Mouse (Mus musculus) left cerebral cortex, adult 9 months (tissue): ENCODE measurements at regions not wholly inside any gene's neighbourhood (a gene's known extent, or its start where the extent isn't known, plus 50 kb on each side); places are given as distances from the start of the nearest gene placed in this dataset.

ENCODE experiments used
- DNase-seq, 2 experiments: peaks; one replicate each; pipeline ENCODE4 v3.0.0; 2022; ENCODE audit warnings: low spot score in 2 of 2

DNA sequence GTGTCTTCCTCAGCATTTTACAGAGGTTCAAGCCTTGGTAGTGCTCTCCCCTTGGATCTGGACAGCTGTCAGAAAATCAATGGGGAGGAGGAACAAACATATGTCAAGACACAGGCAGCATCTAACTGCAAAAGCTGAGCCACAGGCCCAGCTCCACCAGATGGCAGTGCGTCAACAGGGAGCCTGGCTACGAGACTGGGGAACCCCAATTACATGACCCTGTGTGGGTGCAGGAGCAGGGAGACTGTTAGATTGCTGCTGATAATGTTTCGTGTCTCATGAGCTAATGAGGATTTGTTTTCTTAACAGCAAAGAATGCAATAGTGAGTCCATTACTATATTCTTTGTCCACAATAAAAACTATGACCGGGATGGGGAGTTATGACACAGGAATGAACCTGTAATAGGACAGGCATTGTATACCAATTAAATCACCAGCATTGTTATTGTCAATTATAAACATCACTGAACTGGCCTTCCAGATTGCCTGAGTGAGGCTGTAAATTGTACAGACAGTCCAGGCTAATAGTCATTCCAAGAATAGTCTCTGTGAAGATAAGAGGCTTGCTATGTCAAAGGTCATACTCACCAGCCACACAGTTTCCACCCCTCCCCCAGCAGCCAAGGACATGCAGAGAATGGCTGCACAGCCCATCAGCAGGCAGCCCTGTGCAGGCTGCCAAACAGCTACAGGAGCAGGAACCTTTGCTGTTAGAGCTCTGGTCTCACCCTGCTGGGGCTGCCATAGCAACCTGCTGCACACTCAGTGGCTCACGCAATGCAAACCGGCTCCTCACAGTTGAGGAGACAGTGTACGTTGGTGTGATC lies 58.8 kb upstream of the Barx2 start:
- DNase-seq: peak; percentile 36 to 71

DNA sequence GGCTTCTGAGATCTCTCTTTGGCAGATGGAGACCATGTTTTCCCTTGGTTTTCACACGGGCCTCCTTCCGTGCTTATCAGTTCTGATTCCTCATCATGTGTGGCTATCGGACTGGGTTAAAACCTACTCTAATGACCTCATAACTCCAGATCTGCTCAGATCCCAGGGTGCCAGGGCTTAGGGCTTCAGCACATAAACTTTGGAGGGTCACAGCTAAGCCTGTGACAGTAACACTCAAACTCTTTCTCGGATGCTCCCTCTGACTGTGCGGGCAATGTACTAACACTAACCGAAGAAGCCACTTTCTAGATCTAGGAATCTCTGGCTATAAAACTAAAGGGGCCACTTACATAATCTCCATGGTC lies 59.3 kb upstream of the Barx2 start:
- no peak for DNase-seq

DNA sequence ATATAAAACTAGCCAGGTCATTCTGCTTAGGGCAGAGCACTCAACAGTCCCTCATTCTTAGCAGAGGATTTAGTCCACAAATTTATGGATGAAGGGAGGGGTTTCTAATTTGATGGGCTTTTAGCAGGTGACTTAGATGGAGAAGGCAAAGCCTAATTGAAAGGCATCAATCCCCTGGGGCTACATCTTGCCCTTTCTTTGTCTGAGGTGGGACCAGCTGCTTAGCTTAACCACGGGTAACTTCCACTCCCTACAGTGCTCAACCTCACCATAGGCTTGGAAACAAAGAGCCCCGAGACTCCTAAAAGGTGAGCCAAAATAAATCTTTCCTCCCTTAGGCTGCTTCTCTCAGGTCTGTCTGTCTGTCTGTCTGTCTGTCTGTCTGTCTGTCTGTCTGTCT lies 62.9 kb upstream of the Barx2 start:
- no peak for DNase-seq

DNA sequence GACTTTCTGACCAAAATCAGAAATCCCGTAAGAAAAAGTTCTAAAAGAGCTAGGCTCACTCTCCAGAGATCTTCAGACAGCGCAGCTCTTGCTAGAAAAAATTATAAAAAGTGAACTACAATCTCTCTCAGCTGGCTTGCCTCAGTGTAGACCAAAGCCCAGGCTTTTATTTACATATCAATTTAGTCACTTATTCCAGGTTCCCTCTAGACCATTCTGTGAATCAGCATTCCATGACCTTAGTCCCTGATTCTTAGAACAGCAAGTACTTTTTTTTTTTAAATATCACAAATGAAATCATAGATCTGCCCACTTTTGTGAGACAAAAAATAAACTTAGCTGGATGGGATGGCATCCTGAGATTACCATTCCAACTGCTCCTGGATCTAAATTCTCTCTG lies 64.8 kb upstream of the Barx2 start:
- no peak for DNase-seq

DNA sequence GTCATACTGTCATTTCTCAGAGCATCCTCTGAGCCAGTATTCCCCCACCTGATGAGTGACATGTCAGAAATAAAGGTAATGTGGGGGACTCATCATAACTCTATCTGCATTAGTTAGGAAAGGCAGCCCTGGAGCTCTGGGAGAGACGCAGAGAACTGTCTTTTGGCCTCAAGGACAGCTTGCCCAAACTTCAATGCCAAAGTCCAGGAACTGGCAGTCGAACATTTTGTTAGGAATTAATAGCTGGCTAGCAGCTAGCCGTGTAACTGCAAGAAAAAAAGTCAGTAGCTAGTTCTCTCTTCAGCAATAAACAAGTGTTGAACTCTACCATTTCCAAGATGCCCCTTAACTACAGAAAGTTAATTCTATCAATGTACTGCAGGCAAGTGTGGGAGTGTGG lies 65.9 kb upstream of the Barx2 start:
- DNase-seq: no peak

DNA sequence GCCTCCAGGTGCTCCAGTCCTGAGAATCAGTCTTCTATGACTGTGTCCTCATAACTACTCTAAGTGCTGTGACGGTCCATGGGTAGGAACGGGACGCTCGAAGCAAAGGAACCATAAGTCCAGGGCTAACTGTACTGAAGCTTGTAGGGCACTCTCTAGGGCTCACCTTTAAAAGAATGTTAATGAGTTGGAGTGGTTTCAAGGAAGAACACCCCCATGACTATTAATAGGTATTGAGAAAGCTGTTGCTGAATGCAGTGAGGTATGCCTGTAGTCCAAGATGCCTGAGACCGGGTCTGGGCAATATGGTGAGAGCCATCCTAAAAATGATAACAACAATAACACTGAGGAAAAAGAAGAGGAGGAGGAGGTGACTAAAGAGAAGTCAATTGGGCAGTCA lies 67.2 kb upstream of the Barx2 start:
- no peak for DNase-seq

DNA sequence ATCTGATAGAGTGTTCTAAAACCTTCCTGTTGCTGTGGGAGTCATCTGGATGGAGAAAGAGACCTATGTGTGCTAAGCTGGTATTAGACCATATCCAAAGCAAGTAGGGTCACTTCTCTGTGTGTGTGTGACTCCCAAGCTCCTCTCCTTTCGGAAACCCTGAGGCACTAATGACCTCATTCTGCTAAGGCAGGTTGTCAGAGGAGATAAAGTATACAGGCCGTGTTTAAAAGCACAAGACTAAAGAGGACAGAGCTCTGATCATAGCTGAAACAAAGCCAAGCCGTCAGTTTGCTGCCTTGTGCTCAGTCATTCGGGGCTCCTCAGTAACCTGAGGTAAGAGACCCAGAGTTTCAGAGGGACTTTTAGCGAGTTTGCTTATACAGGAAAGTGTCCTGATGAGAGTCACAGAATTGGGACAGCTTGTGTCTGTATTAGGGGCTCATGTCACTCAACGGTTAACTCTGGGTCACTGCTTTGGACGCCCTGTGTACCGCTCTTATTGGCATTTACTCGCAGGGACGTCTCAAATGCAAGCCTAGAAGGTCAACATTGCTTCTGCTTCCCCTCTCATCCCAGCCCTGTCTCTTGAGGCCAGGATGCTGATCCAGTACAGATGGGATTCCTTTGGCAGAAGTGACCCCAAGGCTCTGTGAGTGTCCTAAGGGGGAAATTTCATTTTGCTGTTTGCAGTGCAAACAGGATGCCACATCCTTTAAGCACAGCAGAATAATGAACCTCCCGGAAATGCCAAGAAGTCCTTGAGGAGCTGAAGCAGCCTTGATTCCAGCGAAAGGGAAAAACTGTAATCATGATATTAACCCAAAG lies 70.7 kb upstream of the Barx2 start:
- DNase-seq: no peak

DNA sequence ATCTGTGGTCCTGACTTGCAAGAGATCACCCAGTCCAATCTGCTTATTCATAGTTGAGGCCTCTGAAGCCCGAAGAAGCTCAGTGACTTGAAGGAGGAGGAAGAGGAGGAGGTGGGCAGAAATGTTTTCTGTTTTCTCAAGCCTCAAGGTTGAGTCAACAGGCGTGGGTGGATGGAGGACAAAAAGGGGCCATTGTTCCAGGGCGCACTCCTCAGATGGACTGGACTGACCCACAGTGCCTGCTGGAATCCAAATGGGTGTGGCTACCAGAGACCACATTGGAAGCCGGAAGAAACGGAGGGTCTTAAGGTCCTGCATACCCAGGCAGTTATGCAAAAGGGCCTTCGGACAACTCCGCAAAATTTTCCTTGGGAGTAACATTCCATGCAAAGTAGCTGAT lies 75.6 kb upstream of the Barx2 start:
- no peak for DNase-seq

DNA sequence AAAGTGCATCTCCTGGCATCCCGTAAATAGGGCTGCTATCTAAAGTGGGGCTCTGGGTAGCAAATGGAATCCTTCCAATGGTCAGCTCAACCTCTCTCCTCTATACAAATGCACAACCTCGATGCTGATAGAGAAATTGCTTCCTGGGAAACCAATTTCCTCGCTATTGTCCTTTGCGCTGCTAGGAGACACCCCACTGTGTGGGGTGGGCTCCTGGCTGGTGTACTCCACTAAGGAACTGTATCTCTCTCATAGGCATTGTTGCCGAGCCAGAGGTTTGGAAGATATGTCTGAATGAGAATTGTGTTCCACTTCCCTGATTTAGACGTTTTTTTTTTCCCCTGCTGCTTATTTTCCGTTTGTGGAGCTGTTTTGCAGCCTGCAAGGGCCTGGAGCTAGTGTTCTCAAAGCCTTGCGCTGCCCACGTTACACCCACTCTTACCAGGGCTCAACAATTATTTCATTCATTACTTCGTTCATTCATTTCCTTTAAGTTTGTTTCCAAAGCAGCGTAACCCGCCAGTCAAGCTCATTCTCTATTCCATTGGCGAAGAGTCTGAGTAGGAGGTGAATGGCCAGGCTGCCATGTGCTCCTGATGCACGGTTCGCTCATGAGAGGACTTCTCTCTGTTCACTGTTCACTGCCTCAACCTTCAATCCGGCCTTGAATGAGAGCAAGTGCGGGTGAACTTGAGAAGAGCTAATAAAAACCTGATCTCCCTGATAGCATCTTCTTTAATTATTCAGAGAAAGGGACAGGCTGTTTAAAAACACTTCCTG lies 76.5 kb upstream of the Barx2 start:
- peak in 1 of 2 experiments; percentile 32 for DNase-seq

DNA sequence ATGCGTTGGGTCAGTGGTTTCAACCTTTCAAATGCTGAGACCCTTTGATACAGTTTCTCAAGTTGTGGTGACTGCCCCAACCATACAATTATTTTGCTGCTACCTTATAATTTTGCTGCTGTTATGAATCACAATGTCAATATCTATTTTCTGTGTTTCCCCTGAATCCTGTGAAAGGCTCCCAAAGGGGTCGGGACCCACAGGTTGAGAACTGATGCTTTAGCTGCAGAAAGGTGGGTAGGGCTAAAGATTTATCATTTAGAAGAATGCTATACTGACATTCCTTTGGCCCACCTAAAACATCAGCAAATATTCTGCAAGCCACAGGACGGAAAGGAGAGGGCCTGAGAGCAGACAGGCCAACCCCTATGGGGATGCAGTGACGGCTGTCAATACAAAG lies 77.2 kb upstream of the Barx2 start:
- no peak for DNase-seq

DNA sequence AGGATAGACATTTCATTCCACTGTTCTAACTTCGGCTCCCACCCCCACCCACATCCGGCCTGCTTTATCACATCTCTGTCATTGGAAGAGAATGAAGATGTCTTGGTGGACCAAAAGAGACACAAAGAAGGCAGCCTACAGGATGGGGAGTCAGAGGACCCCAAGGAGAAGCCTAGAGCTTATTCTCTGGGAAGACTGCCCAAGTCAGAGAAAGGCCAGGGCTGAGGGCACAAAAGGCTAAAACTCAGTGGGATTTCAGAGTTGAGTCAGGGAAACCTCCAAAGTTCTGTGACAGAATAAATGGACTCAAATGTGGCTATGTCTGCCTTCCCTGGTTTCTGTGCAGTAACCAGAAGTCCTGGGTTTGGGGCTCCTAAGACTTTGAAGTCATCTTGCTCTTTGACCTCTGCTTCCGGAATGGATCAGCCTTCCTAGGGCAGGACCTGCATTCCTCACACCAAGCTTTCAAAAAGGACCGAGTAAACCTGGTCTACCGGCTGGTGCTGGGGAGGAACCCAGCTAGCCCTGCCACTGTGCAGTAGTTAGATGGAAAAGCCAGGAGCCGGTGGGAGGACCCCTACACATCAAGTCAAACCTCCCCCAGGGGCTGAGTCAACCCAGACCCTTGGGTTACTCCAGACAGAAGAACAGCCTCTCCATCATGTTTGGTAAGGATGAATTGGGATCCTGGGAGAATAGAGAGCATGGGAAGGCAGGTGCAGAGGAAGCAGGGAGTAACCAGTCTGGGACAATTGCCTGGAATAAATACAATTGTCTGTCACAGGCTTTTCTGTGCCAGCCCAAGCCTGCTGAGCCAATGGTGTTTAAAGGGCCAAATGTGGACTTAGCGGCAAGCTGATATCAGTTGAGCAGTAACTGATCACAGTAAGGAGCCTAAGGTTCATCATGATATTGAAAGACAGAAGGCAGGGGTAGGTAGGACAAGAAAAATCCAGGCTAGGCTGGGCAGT lies 80.7 kb upstream of the Barx2 start:
- no peak for DNase-seq

DNA sequence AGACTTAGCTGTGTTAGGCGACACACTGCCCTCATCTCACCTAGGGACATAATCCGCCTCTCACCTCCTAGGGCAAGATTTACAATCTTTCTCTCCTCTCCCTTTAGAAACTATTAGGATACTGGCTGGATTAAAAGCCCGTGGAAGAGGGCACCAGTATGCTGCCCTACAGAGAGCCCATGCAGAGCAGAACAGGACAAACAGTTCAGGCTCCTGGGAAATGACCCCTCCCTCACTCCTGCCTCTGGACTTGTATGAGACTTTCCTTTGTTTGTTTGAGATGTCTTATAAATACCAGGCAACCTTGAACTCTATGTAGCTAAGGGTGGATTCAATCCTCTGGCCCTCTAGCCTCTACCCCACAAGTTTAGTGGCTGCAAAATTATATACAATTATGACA lies 81.8 kb upstream of the Barx2 start:
- DNase-seq: no peak

DNA sequence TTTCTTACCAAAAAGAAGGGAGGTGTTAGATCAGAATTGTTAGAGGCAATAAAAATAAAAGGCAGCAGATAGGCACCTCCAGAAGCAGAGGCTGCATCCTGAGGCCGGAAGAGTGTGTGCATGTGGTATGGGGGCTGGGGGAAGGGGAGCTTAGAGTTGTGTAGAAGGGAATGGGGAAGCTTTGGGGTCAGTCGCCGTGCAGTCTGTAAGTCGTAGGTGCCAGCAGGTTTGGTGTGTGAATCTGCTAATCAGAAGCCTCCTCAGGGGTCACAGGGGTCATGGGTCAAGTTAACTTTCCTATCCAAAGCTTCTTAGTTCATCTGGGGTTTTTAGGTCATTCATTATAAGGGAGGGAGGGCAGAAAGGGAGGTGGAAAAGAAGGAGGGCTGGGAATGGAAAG lies 82.4 kb upstream of the Barx2 start:
- DNase-seq: no peak

DNA sequence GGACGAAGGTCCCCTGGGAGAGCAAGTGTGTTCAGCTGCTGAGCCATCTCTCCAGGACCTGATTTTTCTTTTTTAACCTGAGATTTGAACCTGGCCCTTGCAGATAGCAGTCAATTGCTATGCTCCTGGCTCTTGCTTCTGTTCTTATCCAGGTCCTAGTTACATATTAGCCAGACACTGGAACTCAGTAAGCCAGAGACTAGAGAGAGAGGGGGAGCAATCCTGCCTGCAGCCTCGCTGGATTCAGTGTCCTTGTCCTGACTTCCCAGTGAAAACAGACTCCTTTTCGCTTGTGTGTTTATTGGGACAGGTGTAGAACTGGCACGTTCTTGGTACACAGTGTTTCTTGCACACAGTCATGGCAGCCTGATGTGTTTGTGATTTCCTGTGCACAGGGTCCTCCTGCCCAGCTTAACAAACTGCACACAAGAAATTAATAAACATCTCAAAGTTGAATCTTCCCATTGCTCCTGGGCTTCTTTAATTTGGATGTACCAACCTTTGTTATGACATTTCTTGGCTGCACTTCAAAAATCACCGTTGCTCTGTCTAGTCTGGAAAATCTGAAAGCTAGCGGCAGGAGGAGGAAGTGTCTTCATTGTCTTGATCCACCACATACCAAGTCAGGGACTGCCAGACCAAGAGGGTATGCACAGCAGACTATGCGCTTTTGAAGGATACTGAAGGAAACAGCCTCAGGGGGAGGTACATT lies 83.4 kb upstream of the Barx2 start:
- DNase-seq: no peak

DNA sequence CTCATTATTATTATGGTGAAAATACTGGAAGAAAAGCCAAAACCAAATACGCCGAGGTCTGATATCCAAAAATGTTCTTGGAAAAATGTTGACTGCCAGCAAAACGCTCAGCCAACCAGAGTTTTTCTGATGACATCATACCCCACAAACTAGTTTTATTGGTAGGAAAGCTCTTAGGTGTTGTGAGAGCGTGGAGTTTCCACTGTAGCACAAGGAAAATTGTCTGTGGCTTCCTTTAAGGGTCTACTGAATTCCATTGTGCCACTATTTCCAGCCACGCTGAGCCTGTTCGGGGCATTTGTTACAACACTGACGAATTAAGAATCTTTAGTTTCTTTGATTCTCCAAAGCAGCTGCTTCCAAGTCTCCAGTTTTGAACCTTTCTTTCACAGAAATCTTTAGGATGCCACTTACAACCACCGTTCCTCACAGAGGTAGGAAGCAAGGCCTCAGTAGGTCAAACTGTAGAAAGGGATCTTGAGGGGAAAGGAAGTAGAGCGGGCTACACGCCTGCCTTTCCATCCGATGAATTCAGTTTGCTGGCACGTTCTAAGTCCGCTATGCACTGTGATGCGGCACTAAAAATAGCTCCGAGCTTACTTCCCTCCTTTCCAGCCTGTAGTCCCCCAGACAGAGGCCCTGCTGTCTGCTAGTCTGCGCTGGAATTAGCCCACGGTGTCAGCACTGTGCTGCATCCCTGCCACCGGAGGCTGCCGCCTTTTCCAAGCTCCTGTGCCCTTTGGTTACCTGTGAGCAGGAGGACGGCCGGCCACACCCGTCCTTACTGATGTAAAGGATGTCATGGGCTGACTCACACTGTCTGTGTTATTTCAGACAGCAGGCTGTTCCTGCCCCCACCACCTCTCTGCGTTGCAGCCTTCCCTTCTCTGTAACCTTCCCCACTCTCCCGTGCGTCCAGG lies 84.2 kb upstream of the Barx2 start:
- DNase-seq: peak in 1 of 2 experiments; percentile 46

DNA sequence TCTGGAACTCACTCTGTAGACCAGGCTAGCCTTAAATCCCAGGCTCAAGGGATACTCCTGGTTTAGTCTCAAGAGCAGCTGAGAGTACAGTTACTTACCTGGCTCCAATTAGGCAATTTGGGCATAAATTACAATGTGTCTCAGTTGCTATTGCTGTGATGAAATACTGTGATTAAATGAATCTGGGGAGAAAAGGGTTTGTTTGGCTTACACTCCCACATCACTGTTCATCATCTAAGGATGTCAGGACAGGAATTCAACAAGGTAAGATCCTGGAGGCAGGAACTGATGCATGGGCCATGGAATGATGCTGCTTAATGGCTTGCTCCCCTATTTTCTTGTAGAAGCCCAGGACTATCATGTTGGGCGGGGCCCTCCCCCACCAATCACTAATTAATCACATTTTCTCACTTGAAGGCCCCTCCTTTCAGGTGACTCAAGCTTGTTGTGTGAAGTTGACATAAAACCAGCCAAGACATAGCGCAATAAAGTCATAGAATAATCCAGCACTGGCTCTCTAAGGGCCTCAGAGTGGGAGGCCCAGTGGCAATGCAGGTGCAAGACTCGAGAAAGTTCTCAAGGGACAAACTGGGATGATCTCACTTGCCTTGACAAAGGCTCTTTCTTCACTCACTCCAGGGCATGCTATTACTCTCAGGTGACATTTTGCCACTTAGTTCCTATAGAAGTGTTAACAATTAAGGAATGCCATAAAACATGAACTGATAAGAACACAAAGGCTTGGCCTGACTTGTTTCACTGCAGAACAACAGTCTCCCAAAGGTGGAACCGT lies 85.4 kb upstream of the Barx2 start:
- DNase-seq: no peak

DNA sequence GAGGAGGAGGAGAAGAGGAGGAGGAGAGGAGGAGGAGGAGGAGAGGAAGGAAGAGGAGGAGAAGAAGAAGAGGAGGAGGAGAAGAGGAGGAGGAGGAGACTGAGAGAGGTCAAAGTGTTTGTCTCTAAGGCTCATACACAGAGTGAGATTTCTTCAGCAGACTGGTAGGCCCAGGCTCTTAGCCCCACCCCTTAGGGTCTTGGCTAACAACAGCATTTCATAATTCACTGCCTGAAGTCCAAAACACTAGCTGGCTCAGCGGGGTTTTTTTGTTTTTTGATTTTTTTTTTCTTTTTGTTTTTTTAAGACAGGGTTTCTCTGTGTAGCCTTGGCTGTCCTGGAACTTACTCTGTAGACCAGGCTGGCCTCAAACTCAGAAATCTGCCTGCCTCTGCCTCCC lies 86.5 kb upstream of the Barx2 start:
- DNase-seq: no peak

DNA sequence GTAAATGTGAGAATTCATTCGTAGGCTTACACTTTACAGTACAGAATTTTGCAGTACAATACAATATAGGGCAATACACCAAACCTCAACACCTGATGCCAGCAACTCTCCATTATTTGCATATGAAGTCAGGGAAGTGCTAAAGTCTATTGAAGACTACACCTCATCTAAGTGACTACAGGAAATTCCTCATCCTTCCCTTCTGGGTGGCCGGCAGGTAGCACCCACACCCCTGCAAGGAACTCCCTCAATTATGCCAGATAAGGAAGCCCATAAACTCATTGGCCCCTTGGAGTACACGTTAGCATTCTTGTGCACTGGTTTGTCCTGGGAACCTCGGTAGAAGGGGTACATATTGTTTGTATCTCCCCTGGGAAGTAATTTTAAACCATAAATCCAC lies 89.7 kb upstream of the Barx2 start:
- no peak for DNase-seq

DNA sequence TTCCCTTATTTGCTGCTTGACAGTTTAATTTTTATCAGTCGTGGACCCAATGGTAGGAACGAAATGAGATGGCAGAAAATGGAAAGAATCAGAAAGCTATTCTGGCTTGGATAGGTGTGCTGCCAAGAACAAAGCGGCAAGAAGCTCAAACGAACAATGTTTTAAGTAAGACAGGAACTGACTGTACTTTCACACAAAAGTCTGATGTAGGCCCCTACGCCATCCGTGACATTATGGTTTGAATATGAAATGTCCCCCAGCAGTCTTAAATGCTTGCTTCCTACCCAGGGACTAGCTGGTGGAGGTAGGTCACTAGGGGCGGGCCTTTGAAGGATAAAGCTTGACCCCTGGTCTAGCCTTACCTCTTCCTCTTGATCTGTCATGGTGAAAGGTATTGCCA lies 90.5 kb upstream of the Barx2 start:
- DNase-seq: no peak
